Mouse (Mus musculus): Measurements from ENCODE around the gene Dnajc11.

GRCm38 (mm10) chr4:151985886-151986285 lies 52.4 kb downstream of the Dnajc11 start:
- TF ChIP-seq CTCF (IDR thresholded peaks at IDR 0.05; ENCODE audit: borderline replicate concordance, insufficient read depth, low read length) (no peak), POLR2A (IDR thresholded peaks at IDR 0.05; ENCODE audit: low read depth, low read length) (no peak)
